Mouse (Mus musculus): ENCODE measurements around the gene Lgals4. TPM values are rescaled to one million over a fixed set of nuclear protein-coding genes. Genes with fewer than 3 reads are reported as not detected.

Gene Lgals4
- total RNA-seq, 2 experiments from 2014 or later, result 2.0 to 4.4 TPM

DNA sequence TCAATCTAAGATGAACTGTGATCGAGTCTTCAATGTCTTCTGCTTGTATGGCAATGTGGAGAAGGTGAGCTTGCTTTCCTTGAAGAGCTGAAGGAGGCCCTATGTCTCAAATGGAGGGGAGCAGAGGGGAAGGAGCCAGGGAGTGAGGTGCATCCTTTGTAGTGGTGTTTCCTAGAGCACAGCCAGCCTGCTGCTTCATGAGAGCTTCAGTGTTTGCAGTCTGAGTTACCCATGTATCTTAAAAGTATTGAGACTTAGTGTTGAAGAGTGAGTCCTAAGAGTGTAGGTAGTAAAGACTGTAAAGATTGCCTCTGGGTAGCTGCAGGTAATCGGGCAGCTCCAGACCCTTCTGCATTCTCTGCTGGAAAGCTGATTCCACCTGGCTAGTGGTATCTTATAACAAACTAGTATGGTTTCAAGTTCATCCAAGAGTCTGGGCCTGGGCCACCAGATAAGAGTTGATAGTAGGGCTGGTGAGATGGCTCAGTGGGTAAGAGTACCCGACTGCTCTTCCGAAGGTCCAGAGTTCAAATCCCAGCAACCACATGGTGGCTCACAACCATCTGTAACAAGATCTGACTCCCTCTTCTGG lies 14.7 kb upstream of the Lgals4 start:
- intact Hi-C loops (cut with DNase I; ENCODE audit: low total_unique reads), result no loop called here
- DNase-seq, result no peak

GRCm38 (mm10) chr7:28819571-28819970 lies 14.1 kb upstream of the Lgals4 start:
- intact Hi-C loops (cut with DNase I; ENCODE audit: low total_unique reads), result no loop called here
- DNase-seq, result no peak

- DNase-seq, result peak; percentile 32
- intact Hi-C loops (cut with DNase I; ENCODE audit: low total_unique reads), result no loop called here
Measured at GRCm38 (mm10) chr7:28820358-28821260, 13.0 kb upstream of the Lgals4 start.

DNA sequence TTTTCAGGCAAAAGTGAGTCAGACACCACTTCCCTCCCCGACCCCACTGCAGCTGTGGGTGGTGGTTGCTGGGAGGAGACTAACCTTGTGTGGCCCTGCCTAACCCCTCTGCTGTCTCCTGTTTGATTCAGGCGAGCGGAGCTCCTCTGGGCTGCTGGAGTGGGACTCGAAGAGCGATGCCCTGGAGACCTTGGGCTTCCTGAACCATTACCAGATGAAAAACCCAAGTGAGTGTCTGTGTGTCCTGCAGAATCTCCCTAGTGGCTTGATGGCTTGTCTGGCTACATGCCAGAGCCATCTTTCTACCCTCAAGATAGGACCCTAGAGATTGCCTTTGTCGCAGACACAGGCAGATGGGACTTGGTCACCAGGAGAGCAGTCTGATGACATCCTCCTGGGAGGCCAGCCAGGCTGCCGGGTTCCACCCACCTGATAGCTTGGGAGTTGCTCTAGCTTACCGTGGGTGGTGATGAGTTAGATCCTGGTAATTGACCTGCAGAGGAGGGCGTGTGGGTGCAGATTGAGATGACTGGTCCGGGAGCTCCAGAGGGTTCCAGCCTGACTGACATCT lies 12.3 kb upstream of the Lgals4 start:
- DNase-seq, result peak; percentile 62
- intact Hi-C loops (cut with DNase I; ENCODE audit: low total_unique reads), result no loop called here

- DNase-seq, result no peak
- intact Hi-C loops (cut with DNase I; ENCODE audit: low total_unique reads), result no loop called here
Measured at GRCm38 (mm10) chr7:28822556-28822955, 11.1 kb upstream of the Lgals4 start.

DNA sequence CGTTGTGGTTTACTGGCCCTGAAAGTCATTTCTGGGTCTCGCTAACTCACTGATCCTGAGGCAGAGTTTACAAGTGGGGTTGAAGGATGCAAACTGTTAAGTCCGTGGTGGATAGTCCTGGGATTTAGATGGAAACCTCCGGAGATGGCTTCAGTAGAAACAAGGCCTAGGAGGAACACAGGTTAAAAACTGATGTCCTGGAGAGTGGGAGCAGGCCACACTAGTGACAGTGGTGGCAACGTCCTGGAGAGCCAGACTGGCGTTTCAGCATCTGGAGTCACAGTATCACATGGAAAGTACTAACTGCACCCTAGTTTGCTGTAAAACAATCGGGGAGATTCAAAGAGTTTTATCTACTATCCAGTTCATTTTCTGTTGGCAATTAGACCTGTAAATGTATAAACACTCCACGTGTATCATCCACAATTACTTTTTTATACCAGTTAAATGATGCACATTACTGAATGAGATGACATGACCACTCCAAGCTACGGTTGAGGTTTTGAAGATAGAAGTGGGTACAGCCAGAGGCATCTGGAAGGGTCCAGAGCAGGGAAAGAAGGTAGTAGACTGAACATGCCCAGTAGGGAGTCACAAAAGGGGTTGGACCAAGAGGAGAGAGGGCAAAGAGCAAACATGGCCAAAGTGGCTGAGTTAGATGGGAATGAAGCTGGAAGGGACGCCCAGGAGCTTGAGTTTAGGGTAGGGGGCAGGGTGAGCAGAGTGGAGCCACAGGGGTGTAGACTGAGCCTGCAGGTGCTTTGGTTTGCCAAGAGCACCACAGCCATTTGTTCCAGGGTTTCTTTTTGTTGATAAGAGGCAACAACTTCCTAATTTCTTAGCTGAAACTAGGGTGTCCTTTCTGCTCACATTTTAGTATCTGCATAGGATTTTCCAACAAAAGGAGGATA lies 10.4 kb upstream of the Lgals4 start:
- intact Hi-C loops (cut with DNase I; ENCODE audit: low total_unique reads), result no loop called here
- no peak for DNase-seq

DNA sequence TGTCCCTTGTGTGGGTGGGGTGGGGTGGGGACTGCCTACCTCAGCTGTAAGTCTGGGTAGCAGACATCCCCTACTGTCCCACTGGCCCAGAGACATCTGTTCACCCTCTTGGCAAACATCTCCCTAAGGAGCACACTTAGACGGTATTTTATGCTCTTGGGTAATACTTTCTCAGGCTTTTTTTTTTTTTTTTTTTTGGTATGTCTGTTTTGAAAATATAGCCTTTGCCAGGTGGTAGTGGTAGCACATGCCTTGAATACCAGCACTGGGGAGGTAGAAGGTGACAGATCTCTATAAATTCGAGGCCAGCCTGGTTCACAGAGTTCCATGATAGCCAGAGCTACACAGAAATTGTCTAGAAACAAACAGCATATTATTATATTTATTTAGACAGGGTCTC lies 9.7 kb upstream of the Lgals4 start:
- no peak for DNase-seq
- intact Hi-C loops (cut with DNase I; ENCODE audit: low total_unique reads), result no loop called here

GRCm38 (mm10) chr7:28824941-28825685 lies 8.5 kb upstream of the Lgals4 start, which contains the start of gene Ech1:
Ech1 (plus strand) TSS chr7:28825217.
- DNase-seq, result peak; percentile 93
- intact Hi-C loops (cut with DNase I; ENCODE audit: low total_unique reads), result loop anchor here (5.0 kb wide), 1 partner anchor 37 kb away; the partner anchor contains the start of gene Lgals7

DNA sequence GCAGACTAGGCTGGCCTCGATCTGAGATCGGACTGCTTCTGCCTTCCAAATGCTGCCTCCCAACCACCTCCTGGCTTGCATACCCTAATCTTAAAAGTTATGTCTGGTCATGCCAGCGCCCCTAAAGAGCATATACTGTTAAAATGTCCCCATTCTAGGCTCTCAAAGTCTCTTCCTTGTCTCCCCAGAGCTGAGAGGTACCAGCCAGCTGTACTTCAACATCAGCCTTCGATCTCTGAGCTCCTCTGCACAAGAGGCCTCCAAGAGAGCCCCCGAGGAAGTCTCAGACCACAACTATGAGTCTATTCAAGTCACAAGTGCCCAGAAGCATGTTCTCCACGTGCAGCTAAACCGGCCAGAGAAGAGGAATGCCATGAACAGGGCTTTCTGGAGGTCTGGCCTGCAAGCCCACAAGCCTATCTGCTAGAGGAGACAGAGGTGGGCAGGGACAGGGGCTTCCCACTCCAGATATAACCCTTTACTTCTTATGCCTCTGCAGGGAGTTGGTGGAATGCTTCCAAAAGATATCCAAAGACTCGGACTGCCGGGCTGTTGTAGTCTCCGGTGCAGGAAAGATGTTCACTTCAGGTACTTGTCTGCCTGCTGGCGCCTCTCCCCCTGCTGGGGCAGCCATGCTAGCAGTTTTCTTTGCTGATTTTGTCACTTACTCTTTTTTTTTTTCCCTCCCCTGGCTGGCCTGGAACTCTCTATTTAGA lies 7.8 kb upstream of the Lgals4 start:
- intact Hi-C loops (cut with DNase I; ENCODE audit: low total_unique reads), result loop anchor here (5.0 kb wide), 1 partner anchor 36 kb away; the partner anchor contains the start of gene Lgals7
- no peak for DNase-seq

DNA sequence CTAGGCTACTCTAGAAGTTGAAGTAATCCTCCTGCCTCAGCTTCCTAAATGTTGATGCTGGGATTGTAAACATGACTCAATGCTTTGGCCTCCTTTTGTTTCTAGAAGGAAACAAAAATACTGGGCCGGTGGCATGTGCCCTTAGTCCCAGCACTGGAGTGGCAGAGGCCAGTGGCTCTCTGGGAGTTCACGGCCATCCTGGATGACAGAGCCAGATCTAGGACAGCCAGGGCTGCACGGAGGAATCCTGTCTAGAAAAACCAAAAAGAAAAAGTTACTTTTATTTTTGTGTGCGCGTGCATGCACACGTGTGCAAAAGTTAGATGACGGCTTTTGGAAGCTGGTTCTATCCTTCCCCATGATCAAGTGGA lies 7.3 kb upstream of the Lgals4 start:
- intact Hi-C loops (cut with DNase I; ENCODE audit: low total_unique reads), result loop anchor here (5.0 kb wide), 1 partner anchor 36 kb away; the partner anchor contains the start of gene Lgals7
- no peak for DNase-seq

GRCm38 (mm10) chr7:28827338-28827737 lies 6.3 kb upstream of the Lgals4 start:
- no peak for DNase-seq
- intact Hi-C loops (cut with DNase I; ENCODE audit: low total_unique reads), result loop anchor here (5.0 kb wide), 1 partner anchor 35 kb away; the partner anchor contains the start of gene Lgals7

DNA sequence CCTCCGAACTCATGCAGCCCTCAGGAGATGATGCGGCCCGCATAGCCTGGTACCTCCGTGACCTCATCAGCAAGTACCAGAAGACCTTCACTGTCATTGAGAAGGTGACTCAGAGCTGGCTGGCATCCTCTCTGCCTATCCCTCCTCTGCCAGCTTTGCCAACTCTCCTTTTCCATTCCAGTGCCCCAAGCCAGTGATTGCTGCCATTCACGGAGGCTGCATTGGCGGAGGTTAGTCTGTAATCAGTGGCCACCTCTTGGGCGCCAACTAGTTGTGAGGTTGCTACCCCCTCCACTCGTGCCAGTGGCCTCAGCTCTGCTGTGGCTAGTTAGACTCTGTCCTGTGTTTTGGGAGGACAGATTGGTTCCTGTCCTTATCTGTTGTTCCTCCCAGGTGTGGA lies 3.8 kb upstream of the Lgals4 start:
- DNase-seq, result peak; percentile 4
- intact Hi-C loops (cut with DNase I; ENCODE audit: low total_unique reads), result loop anchor here (5.0 kb wide), 1 partner anchor 32 kb away; the partner anchor contains the start of gene Lgals7

DNA sequence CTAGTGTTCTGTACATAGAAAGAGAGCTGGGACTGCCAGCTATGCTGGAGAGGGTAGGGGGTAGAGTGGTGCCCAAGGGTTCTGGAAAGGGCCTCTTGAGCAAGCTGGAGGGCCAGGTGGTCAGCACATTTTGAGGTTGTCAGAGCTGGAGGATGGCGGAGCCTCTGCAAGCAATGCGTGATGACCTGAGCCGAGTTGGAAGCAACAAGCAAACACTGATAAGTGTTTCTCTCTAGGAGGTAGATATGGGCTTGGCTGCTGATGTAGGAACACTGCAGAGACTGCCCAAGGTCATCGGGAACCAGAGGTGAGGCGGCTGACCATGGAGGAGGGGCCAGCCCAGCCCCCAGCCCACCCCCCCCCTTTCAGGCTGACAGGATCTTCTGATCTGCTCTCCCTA lies 2.7 kb upstream of the Lgals4 start:
- intact Hi-C loops (cut with DNase I; ENCODE audit: low total_unique reads), result no loop called here
- DNase-seq, result no peak

- intact Hi-C loops (cut with DNase I; ENCODE audit: low total_unique reads), result no loop called here
- no peak for DNase-seq
Measured at GRCm38 (mm10) chr7:28831411-28832125, 2.1 kb upstream of the Lgals4 start.

DNA sequence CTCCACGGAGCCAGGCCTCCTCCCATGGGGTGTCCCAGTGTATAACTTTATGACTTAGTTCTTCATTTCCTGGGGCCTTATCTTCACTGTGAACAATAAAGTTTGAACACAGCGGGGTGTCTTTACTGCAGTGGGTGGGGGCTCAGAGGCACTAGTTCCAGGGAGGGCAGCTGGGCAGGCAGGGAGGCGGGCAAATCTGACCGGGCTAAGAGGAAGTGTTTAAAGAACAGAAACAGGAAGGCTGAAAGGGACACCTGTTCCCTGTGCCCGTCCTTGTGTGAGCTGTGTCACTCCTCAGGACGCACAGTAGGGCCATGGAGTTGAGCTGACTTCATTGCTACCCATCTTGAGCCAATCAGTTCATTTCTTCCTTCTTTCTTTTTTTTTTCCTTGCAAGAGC lies 1.5 kb upstream of the Lgals4 start:
- intact Hi-C loops (cut with DNase I; ENCODE audit: low total_unique reads), result no loop called here
- no peak for DNase-seq

DNA sequence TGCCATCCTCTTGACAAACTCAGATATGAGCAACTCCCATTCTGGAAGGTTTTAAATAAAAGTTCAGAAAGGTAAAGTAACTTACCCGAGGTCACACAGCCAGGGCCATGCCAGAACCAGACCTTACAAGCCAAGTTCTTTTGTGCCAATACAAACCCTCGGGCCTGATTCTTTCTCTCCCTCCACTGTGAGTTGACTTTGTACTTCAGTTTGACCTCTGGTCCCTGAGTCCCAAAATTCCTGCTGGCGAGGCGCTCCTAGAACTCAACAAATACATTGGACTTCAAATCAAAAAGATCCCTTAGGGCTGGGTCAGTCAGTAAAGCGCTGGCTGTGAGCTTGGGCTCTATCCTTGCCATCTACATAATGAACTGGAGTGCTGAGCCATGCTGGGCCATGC lies 3.3 kb downstream of the Lgals4 start:
- no peak for DNase-seq
- intact Hi-C loops (cut with DNase I; ENCODE audit: low total_unique reads), result no loop called here

GRCm38 (mm10) chr7:28838331-28838730 lies 4.7 kb downstream of the Lgals4 start:
- intact Hi-C loops (cut with DNase I; ENCODE audit: low total_unique reads), result no loop called here
- DNase-seq, result no peak
